In genomic region chr11:101465869-101466551, GRCm38 (mm10) we compare ENCODE assay signal across 8 mouse cellular contexts. TPM values are rescaled to one million over a fixed set of nuclear protein-coding genes. Genes with fewer than 3 reads are reported as not detected.
DNase-seq lines count a peak whose midpoint lies in the region; ATAC-seq and TF ChIP-seq lines count a peak whose summit lies in the region.

Gene Vat1, minus strand, starts transcription at chr11:101466230.

- no peak for TF ChIP-seq EP300 in CH12.LX (IDR thresholded peaks at IDR 0.05; ENCODE audit: low read length)
- no peak for TF ChIP-seq EP300 in lung, postnatal 0 days (IDR thresholded peaks at IDR 0.05)

- no peak; the same call in 1 of the 2 replicates for TF ChIP-seq POLR2A in CH12.LX (IDR thresholded peaks at IDR 0.05; ENCODE audit: low read depth, low read length)
- TF ChIP-seq POLR2A in bone marrow macrophage, adult 2 months (IDR thresholded peaks at IDR 0.05; ENCODE audit: borderline replicate concordance, low read depth, low read length): no peak

- dilution Hi-C loops in CH12.LX (cut with MboI; ENCODE audit: extremely low pct_ligation_motif_present, extremely low pct_unique_long_range_greater_than_20kb, low sequenced_read_pairs): no loop called here

- TF ChIP-seq RAD21 in CH12.LX (IDR thresholded peaks at IDR 0.05; ENCODE audit: low read depth, low read length): no peak

- H3K27ac ChIP-seq in CH12.LX (ENCODE audit: insufficient read depth, low read depth): peak within 1 kb of the TSS; percentile 70
- H3K27ac ChIP-seq in bone marrow macrophage, adult 2 months (ENCODE audit: insufficient read depth, low read depth, low read length): peak within 1 kb of the TSS; percentile 87
- peak within 1 kb of the TSS; percentile 77 for H3K27ac ChIP-seq in forebrain, embryonic 13.5 days
- peak within 1 kb of the TSS; percentile 87 for H3K27ac ChIP-seq in lung, postnatal 0 days (ENCODE audit: low read length)

- H3K4me3 ChIP-seq in CH12.LX (replicated peaks in 1 of 3; ENCODE audit: low read depth in 2 of 3, low read length in 2 of 3, poor library complexity in 1 of 3): peak within 1 kb of the TSS; percentile 63 to 96 (median 70)
- peak within 1 kb of the TSS; percentile 88 for H3K4me3 ChIP-seq in bone marrow macrophage, adult 2 months (ENCODE audit: insufficient read depth, low read length)
- H3K4me3 ChIP-seq in forebrain, embryonic 13.5 days: peak within 1 kb of the TSS; percentile 88
- peak within 1 kb of the TSS; percentile 84 for H3K4me3 ChIP-seq in lung, postnatal 0 days (ENCODE audit: low read depth, low read length)

- 2% methylated on average over 54 of the region's 60 CpGs for WGBS in forebrain, embryonic 13.5 days
- 2% methylated on average over 51 of the region's 60 CpGs for WGBS in lung, postnatal 0 days

- peak within 1 kb of the TSS; percentile 24 for H3K9ac ChIP-seq in CH12.LX (ENCODE audit: insufficient read depth, low read depth)
- H3K9ac ChIP-seq in forebrain, embryonic 13.5 days: peak within 1 kb of the TSS; percentile 75
- peak within 1 kb of the TSS; percentile 69 for H3K9ac ChIP-seq in lung, postnatal 0 days (replicated peaks; ENCODE audit: low read depth)

- in situ Hi-C loops in CH12.LX (cut with MboI; ENCODE audit: low pct_ligation_motif_present, low pct_unique_long_range_greater_than_20kb, low sequenced_read_pairs): no loop called here

- H3K79me2 ChIP-seq in CH12.LX (replicated peaks; ENCODE audit: control insufficient read depth, extremely low read depth, insufficient read depth, poor library complexity, severe bottlenecking): no peaks in the 10 kb centered on the region

- peak; percentile 65 for DNase-seq in CH12.LX (ENCODE audit: extremely low read depth)
- DNase-seq in heart, postnatal 4 days: peak; percentile 76
- DNase-seq in layer of hippocampus, adult 8-10 months (ENCODE audit: low spot score in 2 of 2): no peak
- DNase-seq in lung, postnatal 0 days (ENCODE audit: low spot score): peak; percentile 87
- peak; percentile 33 for DNase-seq in ovary, postnatal 10 days (ENCODE audit: low spot score)
- peak; percentile 69 for DNase-seq in thymus, postnatal 0 days (ENCODE audit: low spot score)

- H3K9me3 ChIP-seq in CH12.LX (replicated peaks; ENCODE audit: low read length): no peaks in the 10 kb centered on the region
- H3K9me3 ChIP-seq in forebrain, embryonic 13.5 days (replicated peaks): no peaks in the 10 kb centered on the region
- no peaks in the 10 kb centered on the region for H3K9me3 ChIP-seq in lung, postnatal 0 days (ENCODE audit: low read length)

- peak; percentile 67 for ATAC-seq in forebrain, embryonic 13.5 days
- peak; percentile 73 for ATAC-seq in lung, postnatal 0 days

- peak within 1 kb of the TSS; percentile 89 for H3K4me2 ChIP-seq in CH12.LX (ENCODE audit: insufficient read depth, low read depth, poor library complexity, severe bottlenecking)
- H3K4me2 ChIP-seq in forebrain, embryonic 13.5 days: peak within 1 kb of the TSS; percentile 85
- peak within 1 kb of the TSS; percentile 72 for H3K4me2 ChIP-seq in lung, postnatal 0 days (replicated peaks; ENCODE audit: low read depth, low read length)

- H3K27me3 ChIP-seq in CH12.LX (replicated peaks): peaks cover 28% of the 10 kb centered on the region
- no peaks in the 10 kb centered on the region for H3K27me3 ChIP-seq in forebrain, embryonic 13.5 days
- no peaks in the 10 kb centered on the region for H3K27me3 ChIP-seq in lung, postnatal 0 days (replicated peaks; ENCODE audit: insufficient read depth, low read length)

- H3K4me1 ChIP-seq in CH12.LX (ENCODE audit: control insufficient read depth in 1 of 2, insufficient read depth in 2 of 2): peaks cover 21 to 59% of the 10 kb centered on the region in 2 experiments
- peaks cover 26% of the 10 kb centered on the region for H3K4me1 ChIP-seq in bone marrow macrophage, adult 2 months (ENCODE audit: control insufficient read depth, insufficient read depth, low read length)
- peaks cover 62% of the 10 kb centered on the region for H3K4me1 ChIP-seq in forebrain, embryonic 13.5 days
- H3K4me1 ChIP-seq in lung, postnatal 0 days (ENCODE audit: insufficient read depth, low read depth, low read length): peaks cover 10% of the 10 kb centered on the region; the same call in 1 of the 2 replicates

- TF ChIP-seq CTCF in CH12.LX (conservative IDR thresholded peaks at IDR 0.05 in 1 of 2, IDR thresholded peaks at IDR 0.05 in 1 of 2; ENCODE audit: low read depth in 2 of 2, low read length in 2 of 2): no peak
- no peak for TF ChIP-seq CTCF in bone marrow macrophage, adult 2 months (IDR thresholded peaks at IDR 0.05; ENCODE audit: low read depth, low read length)
- no peak for TF ChIP-seq CTCF in lung, postnatal 0 days (IDR thresholded peaks at IDR 0.05)

- peaks cover 9 to 16% of the 10 kb centered on the region in 2 experiments for H3K36me3 ChIP-seq in CH12.LX (replicated peaks in 1 of 2; ENCODE audit: control insufficient read depth in 1 of 2, insufficient read depth in 1 of 2, low read length in 1 of 2)
- H3K36me3 ChIP-seq in forebrain, embryonic 13.5 days (ENCODE audit: poor library complexity, severe bottlenecking): peaks cover 28% of the 10 kb centered on the region
- H3K36me3 ChIP-seq in lung, postnatal 0 days (ENCODE audit: insufficient read depth, low read length): peaks cover 9% of the 10 kb centered on the region; the same call in 1 of the 2 replicates

TF ChIP-seq in CH12.LX, 34 proteins besides CTCF, POLR2A, EP300 and RAD21:
- no peak for TF ChIP-seq ZKSCAN1 (IDR thresholded peaks at IDR 0.05; ENCODE audit: borderline replicate concordance, low read depth, low read length)
- TF ChIP-seq ZC3H11A (IDR thresholded peaks at IDR 0.05; ENCODE audit: low read depth, low read length): no peak
- no peak for TF ChIP-seq GABPA (IDR thresholded peaks at IDR 0.05; ENCODE audit: insufficient replicate concordance, low read depth, low read length)
- TF ChIP-seq JUND (conservative IDR thresholded peaks at IDR 0.05; ENCODE audit: low read depth, low read length): no peak
- 0 out of 2 replicates have a peak, but pooled peaks have one; percentile 52 for TF ChIP-seq ZMIZ1 (IDR thresholded peaks at IDR 0.05; ENCODE audit: low read depth, low read length)
- TF ChIP-seq MAZ (IDR thresholded peaks at IDR 0.05; ENCODE audit: low read depth, low read length): 0 out of 2 replicates have a peak, but pooled peaks have one; percentile 29
- no peak for TF ChIP-seq TCF12 (IDR thresholded peaks at IDR 0.05; ENCODE audit: low read depth, low read length)
- TF ChIP-seq MXI1 (IDR thresholded peaks at IDR 0.05; ENCODE audit: low read depth, low read length): peak; percentile 86
- peak; percentile 96 for TF ChIP-seq UBTF (IDR thresholded peaks at IDR 0.05; ENCODE audit: low read depth, low read length)
- TF ChIP-seq BHLHE40 (IDR thresholded peaks at IDR 0.05; ENCODE audit: low read depth, low read length): no peak
- no peak for TF ChIP-seq MYC (IDR thresholded peaks at IDR 0.05; ENCODE audit: low read depth, low read length)
- no peak for TF ChIP-seq SMC3 (IDR thresholded peaks at IDR 0.05; ENCODE audit: low read depth, low read length)
- TF ChIP-seq MAX (IDR thresholded peaks at IDR 0.05; ENCODE audit: low read length): no peak
- TF ChIP-seq PAX5 (IDR thresholded peaks at IDR 0.05; ENCODE audit: low read length): no peak
- TF ChIP-seq SIN3A (IDR thresholded peaks at IDR 0.05; ENCODE audit: low read length): peak; percentile 67
- TF ChIP-seq E2F4 (IDR thresholded peaks at IDR 0.05; ENCODE audit: insufficient replicate concordance, low read depth, low read length): peak; percentile 89; the same call in 1 of the 2 replicates
- no peak for TF ChIP-seq POLR2AphosphoS2 (IDR thresholded peaks at IDR 0.05; ENCODE audit: low read depth, low read length)
- no peak for TF ChIP-seq USF2 (conservative IDR thresholded peaks at IDR 0.05; ENCODE audit: low read depth, low read length)
- no peak for TF ChIP-seq USF1 (IDR thresholded peaks at IDR 0.05; ENCODE audit: low read depth, low read length)
- no peak for TF ChIP-seq IRF4 (IDR thresholded peaks at IDR 0.05; ENCODE audit: low read depth, low read length)
- TF ChIP-seq JUN (IDR thresholded peaks at IDR 0.05; ENCODE audit: insufficient read depth, low read depth, low read length): no peak
- no peak for TF ChIP-seq NRF1 (IDR thresholded peaks at IDR 0.05; ENCODE audit: low read depth, low read length)
- 0 out of 2 replicates have a peak, but pooled peaks have one; percentile 25 for TF ChIP-seq NELFE (IDR thresholded peaks at IDR 0.05; ENCODE audit: low read depth, low read length)
- 0 out of 2 replicates have a peak, but pooled peaks have one; percentile 7 for TF ChIP-seq TBP (conservative IDR thresholded peaks at IDR 0.05; ENCODE audit: low read depth, low read length)
- no peak for TF ChIP-seq ZNF384 (IDR thresholded peaks at IDR 0.05; ENCODE audit: low read depth, low read length)
- peak; percentile 56; the same call in 1 of the 2 replicates for TF ChIP-seq RCOR1 (conservative IDR thresholded peaks at IDR 0.05; ENCODE audit: low read depth, low read length)
- no peak for TF ChIP-seq MAFK (IDR thresholded peaks at IDR 0.05; ENCODE audit: insufficient replicate concordance, low read length)
- no peak for TF ChIP-seq HCFC1 (IDR thresholded peaks at IDR 0.05; ENCODE audit: low read depth, low read length)
- TF ChIP-seq KAT2A (IDR thresholded peaks at IDR 0.05; ENCODE audit: insufficient replicate concordance, low read length): no peak
- no peak for TF ChIP-seq CHD1 (IDR thresholded peaks at IDR 0.05; ENCODE audit: low read depth, low read length)
- no peak for TF ChIP-seq CHD2 (IDR thresholded peaks at IDR 0.05; ENCODE audit: low read length)
- no peak for TF ChIP-seq ELF1 (IDR thresholded peaks at IDR 0.05; ENCODE audit: low read depth, low read length)
- no peak for TF ChIP-seq ETS1 (conservative IDR thresholded peaks at IDR 0.05; ENCODE audit: low read depth, low read length)

RNA-seq across cellular contexts. Expression of gene Vat1, which starts in this region (rescaled TPM):
- total RNA-seq in CH12.LX (2012; rRNA removed): 20.2 and 29.9 TPM in 2 replicates
- total RNA-seq in CH12.LX (2014; rRNA removed): 14.5 and 14.9 TPM in 2 replicates
- 46.0 and 49.4 TPM in 2 replicates for polyA plus RNA-seq in CH12.LX (2012; ENCODE audit: insufficient read length, low read depth)
- polyA plus RNA-seq in bone marrow macrophage, adult 2 months (2012; ENCODE audit: insufficient read depth, insufficient read length, missing spikeins): 180 and 202 TPM in 2 replicates
- polyA plus RNA-seq in forebrain, embryonic 13.5 days (2015; fragmentation: Nextera tagmentation; extraction: Ambion mirVana): 61.3 and 67.0 TPM in 2 replicates
- 10 to 100 TPM; 59.5 to 60.4 TPM for total RNA-seq in heart, postnatal 4 days (2021)
- total RNA-seq in layer of hippocampus, adult 8-10 months (2022): 10 to 100 TPM; 27.9 to 42.8 (median 34.9) TPM
- polyA plus RNA-seq in lung, postnatal 0 days (2015; fragmentation: Nextera tagmentation; extraction: Ambion mirVana): 76.4 and 88.1 TPM in 2 replicates
- 24.7 and 25.3 TPM in 2 replicates for polyA plus RNA-seq in thymus, postnatal 0 days (2015; fragmentation: Nextera tagmentation; extraction: Ambion mirVana)

Comparison
In these comparisons a context has a peak if more than half of its experiments do, and no peak if none do; other contexts are left out.
1. DNase-seq: peak in CH12.LX (single experiment), heart, postnatal 4 days (single experiment), lung, postnatal 0 days (single experiment), ovary, postnatal 10 days (single experiment) and thymus, postnatal 0 days (single experiment); none in layer of hippocampus, adult 8-10 months (0 of 2).
2. H3K9ac ChIP-seq: peak in every context shown above with its lines; median percentile 75 in forebrain, embryonic 13.5 days; 69 in lung, postnatal 0 days; 24 in CH12.LX.
3. Peak in every context shown above with its lines, with median percentiles within 50 percentile points of each other: H3K27ac ChIP-seq, H3K4me2 ChIP-seq and H3K4me3 ChIP-seq.